Mouse (Mus musculus): Measurements from ENCODE around the gene Stum.

- TF ChIP-seq CTCF (conservative IDR thresholded peaks at IDR 0.05; ENCODE audit: insufficient read depth, insufficient read length, low read depth, low read length): no peak
- TF ChIP-seq POLR2A (IDR thresholded peaks at IDR 0.05; ENCODE audit: low read depth, low read length): no peak
Observed at GRCm38 (mm10) chr1:180429819-180430218, 53.5 kb downstream of the Stum start.

Data from kidney, adult 2 months (tissue).